Mouse (Mus musculus) liver, postnatal 0 days (tissue): ENCODE data around the gene Txnl4b.

Experiments
- CTCF ChIP-seq: sonication (generic); IDR thresholded peaks from 2 replicates; pipeline ENCODE4 v1.5.1; 2016; ENCODE audit warnings: antibody characterized with exemption, low read depth
- EP300 ChIP-seq: IDR thresholded peaks from 2 replicates; pipeline ENCODE4 v1.6.1; 2016; ENCODE audit warnings: antibody characterized with exemption, low read depth, mild to moderate bottlenecking

- TF ChIP-seq CTCF = no peak
- TF ChIP-seq EP300 = no peak
Measured at GRCm38 (mm10) chr8:109564766-109565165, 926 bp upstream of the Txnl4b start.
